Mouse (Mus musculus) limb, embryonic 12.5 days (tissue): ENCODE results near the gene Pgpep1. TPM values are rescaled to one million over a fixed set of nuclear protein-coding genes. Genes with fewer than 3 reads are reported as not detected.
A peak's percentile ranks its signal among the peaks of the same experiment; 100 is the strongest.

Experiments used
- ATAC-seq: fragments of 200-750 bp; cut with Nextera tagmentation; 2 replicates; pipeline ENCODE4 v1.8.0; 2017; ENCODE audit warnings: low read depth, moderate TSS enrichment; ENCODE audit not compliant: insufficient number of reproducible peaks, insufficient read depth, low FRiP score, low TSS enrichment
- H3K27ac ChIP-seq: fragments of 300-500 bp; sonication (generic); 2 replicates; pipeline ENCODE4 v1.5.1; 2016; ENCODE audit warnings: mild to moderate bottlenecking, moderate library complexity
- H3K27me3 ChIP-seq: fragments of 300-500 bp; sonication (generic); 2 replicates; pipeline ENCODE4 v1.6.1; 2016; ENCODE audit warnings: mild to moderate bottlenecking, moderate library complexity
- H3K36me3 ChIP-seq: fragments of 300-500 bp; sonication (generic); 2 replicates; pipeline ENCODE4 v1.6.1; 2016; ENCODE audit warnings: mild to moderate bottlenecking, moderate library complexity
- H3K4me1 ChIP-seq: fragments of 300-500 bp; sonication (generic); replicated peaks from 2 replicates; pipeline ENCODE4 v1.6.1; 2016
- H3K4me2 ChIP-seq: fragments of 300-500 bp; sonication (generic); 2 replicates; pipeline ENCODE4 v1.6.1; 2016; ENCODE audit warnings: mild to moderate bottlenecking, moderate library complexity
- H3K4me3 ChIP-seq: fragments of 300-500 bp; sonication (generic); replicated peaks from 2 replicates; pipeline ENCODE4 v1.5.1; 2016; ENCODE audit warnings: mild to moderate bottlenecking
- H3K9ac ChIP-seq: fragments of 300-500 bp; sonication (generic); replicated peaks from 2 replicates; pipeline ENCODE4 v1.6.1; 2016; ENCODE audit warnings: mild to moderate bottlenecking, moderate library complexity
- H3K9me3 ChIP-seq: fragments of 300-500 bp; sonication (generic); 2 replicates; pipeline ENCODE4 v1.6.1; 2016; ENCODE audit warnings: mild to moderate bottlenecking, moderate library complexity
- WGBS: fragments of 180-500 bp; shearing (Covaris S2); methylation state at CpG from one replicate; pipeline ENCODE4 v1.1.7; 2016; 5-methylcytosine and 5-hydroxymethylcytosine counted together
- polyA plus RNA-seq: library from polyadenylated mRNA; unstranded; fragments of >200 nt; fragmentation: Nextera tagmentation; extraction: Ambion mirVana; gene quantifications from 2 replicates; pipeline ENCODE4 v1.2.1, GENCODE M21; 2016

Gene Pgpep1
- polyA plus RNA-seq, 1 experiment from 2014 or later: 53.9 TPM

DNA sequence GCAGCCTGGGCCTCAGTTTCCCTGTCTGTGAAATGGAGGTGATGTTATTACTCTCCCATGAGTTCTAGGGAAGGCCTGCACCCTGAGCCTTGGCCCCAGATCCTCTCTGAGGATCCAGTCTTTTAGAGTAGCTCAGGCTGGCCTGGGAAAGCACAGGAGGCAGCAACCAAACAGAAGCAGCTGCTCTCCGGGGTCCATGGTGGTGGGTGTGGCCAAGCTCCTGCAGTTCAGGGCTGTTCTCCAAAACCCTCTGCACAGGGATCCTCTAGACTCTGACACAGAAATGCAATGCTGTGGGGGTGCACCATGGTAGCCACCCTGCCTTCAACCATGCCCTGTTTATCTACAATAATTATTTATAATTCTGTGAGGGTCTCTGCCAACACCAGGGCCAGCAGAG, 46.4 kb downstream of the Pgpep1 start:
- Histone ChIP-seq H3K4me1 (peaks cover 34% of the 10 kb centered on the region), H3K9ac (no peak overlapping the region), H3K9me3 (no peaks in the 10 kb centered on the region), H3K27me3 (no peaks in the 10 kb centered on the region), H3K4me2 (no peak overlapping the region), H3K36me3 (no peaks in the 10 kb centered on the region), H3K4me3 (no peak overlapping the region), H3K27ac (no peak overlapping the region)
- no peak for ATAC-seq
- 9% methylated on average over 1 of the region's 1 CpGs for WGBS

DNA sequence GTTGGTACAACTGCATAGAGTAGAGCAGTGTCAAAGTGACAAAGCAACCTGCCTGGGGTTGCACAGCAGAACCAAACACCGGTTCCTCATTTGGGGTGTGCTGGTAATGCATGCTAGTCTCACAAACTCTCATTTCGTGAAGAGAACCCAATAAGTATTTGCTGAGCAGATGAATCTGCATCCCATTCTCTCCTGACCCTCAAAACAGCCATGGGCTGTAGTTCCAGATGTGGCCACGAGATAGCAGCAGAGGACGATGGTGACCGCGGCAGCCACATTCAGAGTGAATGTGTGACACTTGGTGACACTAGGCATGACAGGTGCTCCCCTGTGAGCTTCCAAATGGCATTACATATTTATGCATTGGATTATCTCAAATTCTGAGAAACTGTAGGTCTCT, 48.3 kb downstream of the Pgpep1 start:
- H3K9me3 ChIP-seq: no peaks in the 10 kb centered on the region
- H3K36me3 ChIP-seq: no peaks in the 10 kb centered on the region
- peaks cover 38% of the 10 kb centered on the region for H3K4me1 ChIP-seq
- H3K27me3 ChIP-seq: no peaks in the 10 kb centered on the region
- peak overlapping the region; percentile 81 for H3K4me3 ChIP-seq
- peak overlapping the region; percentile 61 for H3K9ac ChIP-seq
- peak overlapping the region; percentile 73 for H3K27ac ChIP-seq
- peak overlapping the region; percentile 95 for H3K4me2 ChIP-seq
- ATAC-seq: no peak
- WGBS: under 1% methylated on average over 6 of the region's 6 CpGs

DNA sequence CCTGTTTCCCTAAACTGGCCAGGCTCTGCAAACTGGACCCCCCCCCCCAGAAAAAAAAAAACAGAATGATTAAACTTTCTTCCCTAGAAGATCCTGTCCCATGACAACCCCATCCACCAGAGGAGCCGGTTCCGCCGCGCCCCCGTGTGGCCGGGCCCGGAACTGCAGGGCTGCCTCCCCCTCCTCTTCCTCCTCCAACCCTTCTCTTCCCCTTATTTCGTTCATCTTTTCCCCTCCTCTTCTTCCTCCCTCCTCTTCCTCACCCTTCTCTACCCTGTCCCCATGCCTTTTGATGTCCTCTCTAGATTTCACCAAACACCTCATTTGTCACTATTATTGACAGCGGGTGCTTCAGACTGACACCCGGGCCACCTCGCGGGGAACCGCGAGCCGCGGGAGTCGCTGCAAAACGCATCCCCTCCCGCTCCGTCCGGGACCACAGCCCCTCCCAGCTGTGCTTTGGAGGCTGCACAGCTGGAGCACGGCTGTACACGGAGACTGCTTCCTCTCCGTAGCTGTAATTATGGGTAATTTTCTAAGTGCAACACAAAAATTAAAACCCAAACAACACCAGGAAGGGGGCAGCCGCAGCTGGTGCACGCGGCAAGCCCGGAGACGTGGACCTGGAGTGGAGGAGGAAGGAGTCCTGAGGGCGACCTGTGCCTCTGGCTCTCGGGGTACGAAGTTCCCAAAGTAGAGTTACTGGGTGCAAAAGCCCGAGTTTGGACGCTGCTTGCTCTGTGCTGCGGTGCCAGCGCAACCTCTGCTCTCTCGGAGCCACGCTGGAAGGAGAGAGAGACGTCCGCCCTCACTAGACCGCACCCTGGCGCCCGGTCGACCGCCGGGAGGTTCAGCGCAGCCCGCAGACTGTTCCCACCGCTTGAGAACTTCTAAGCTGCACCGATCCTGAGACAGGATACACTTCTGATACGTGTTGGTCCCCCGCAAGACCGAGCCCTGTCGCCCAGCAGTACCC, 49.1 kb downstream of the Pgpep1 start:
- under 1% methylated on average over 54 of the region's 54 CpGs for WGBS
- Histone ChIP-seq H3K36me3 (no peaks in the 10 kb centered on the region), H3K4me3 (peak overlapping the region; percentile 81), H3K27me3 (no peaks in the 10 kb centered on the region), H3K9ac (peak overlapping the region; percentile 61), H3K27ac (peak overlapping the region; percentile 99), H3K4me1 (peaks cover 46% of the 10 kb centered on the region), H3K9me3 (no peaks in the 10 kb centered on the region), H3K4me2 (peak overlapping the region; percentile 95)
- ATAC-seq: no peak

DNA sequence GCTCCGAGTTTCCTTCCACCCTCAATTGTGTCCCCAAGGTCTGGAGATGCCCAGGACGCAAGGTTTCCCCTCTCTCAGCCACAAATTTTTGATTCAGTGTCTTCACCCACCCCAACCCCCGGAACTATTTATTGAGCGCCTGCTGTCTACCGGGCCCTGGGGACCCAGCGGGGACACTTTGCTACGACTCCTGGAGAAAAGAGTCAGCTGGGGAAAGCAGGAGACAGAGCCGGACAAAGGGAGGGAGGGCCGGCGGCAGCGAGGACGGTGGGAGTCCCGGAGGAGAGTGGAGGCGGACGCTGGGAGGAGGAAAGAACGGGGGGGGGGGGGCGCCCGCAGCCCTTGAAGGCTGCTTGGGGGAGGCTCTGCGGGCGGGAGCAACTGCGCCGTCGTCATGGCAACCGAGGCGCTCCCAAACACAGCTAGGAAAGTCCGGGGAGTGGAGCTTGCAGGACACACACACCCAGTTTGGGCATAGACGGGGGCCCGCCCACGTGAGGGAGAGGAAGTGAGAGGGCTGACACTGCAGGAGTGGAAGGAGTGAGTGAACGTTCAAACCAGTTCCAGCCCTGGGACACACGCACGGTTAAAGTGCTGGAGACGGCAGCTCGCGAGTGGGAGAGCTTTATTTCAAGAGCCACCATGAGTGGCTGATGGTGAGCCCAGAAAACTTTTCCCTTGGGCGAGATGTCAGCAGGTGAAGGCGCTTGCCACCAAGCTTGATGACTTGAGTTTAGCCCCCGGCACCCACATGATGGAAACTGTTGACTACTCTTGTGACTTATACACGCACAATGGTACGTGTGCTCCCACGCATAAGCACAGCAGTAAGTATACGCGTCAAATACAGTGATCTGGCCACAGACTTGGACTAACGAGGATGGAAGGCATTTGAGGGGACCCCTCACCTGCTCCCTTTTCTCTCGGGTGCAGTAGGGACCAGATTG, 50.1 kb downstream of the Pgpep1 start:
- peak overlapping the region; percentile 95 for H3K4me2 ChIP-seq
- WGBS: under 1% methylated on average over 43 of the region's 45 CpGs

DNA sequence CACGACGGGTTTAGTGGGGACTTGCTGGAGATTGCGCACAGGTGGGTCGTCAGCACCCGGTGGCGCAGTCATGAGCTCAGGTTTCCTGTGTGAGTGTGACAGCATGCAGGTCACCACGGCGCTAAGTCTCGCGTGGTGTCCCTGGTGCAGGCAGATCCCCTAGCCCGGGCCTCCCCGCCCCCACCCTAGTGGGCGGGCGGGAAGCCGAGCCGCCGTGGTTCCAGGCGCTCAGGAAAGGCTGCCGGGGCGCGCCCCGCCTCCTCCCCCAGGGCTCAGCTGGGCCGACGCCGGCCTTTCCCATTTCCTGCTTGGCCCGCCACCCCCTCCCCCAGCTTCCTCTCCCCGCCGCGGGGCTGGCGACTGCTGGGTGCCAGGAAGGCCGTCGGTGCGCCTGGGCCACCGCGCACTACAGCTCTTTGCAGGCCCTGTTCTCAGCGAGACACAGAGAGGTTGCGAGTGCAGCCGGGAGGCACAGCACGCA, 50.8 kb downstream of the Pgpep1 start:
- ATAC-seq: peak; percentile 63
- H3K4me1 ChIP-seq: peaks cover 52% of the 10 kb centered on the region
- WGBS: 2% methylated on average over 39 of the region's 39 CpGs

More for the DNA sequence above, 50.1 kb downstream of the Pgpep1 start:
- peak overlapping the region; percentile 99 for H3K27ac ChIP-seq
- peak overlapping the region; percentile 81 for H3K4me3 ChIP-seq
- H3K4me1 ChIP-seq: peaks cover 52% of the 10 kb centered on the region
- ATAC-seq: peak; percentile 32
- H3K9ac ChIP-seq: peak overlapping the region; percentile 77
- H3K36me3 ChIP-seq: no peaks in the 10 kb centered on the region
- no peaks in the 10 kb centered on the region for H3K9me3 ChIP-seq
- H3K27me3 ChIP-seq: no peaks in the 10 kb centered on the region

DNA sequence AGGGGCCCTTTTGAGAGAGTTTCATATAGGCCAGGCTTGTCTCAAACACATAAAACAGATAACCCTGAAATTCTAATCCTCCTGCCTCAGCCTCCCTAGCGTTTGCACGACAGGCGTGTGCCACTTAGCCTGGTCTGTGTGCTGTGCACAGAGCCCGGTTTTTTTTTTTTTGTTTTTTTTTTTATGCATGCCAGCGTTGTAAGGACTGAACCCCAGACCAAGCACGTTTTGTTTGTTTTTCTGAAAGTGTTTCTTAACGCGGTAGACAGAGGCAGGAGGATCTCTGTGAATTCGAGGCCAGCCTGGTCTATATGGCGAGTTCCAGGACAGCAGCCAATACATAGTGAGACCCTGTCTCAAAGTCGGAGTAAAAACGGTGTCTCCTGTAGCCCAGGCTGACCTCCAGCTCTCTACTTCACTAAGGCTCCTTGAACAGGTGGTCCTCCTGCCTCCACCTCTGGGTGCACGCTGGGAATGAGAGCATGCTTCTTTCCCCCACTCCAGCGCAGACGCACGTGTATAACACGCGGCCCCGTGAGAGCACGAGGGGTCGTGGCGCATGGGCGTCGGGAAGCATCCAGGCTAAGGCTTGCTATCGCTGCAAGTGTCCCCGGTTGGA, 51.3 kb downstream of the Pgpep1 start, which contains the start of gene Ssbp4:
Ssbp4 (minus strand) TSS at position 124 of the 619 bp plus-strand sequence.
- peak within 1 kb of the TSS; percentile 99 for H3K27ac ChIP-seq
- H3K9me3 ChIP-seq: no peaks in the 10 kb centered on the region
- peak; percentile 3; the same call in 1 of the 2 replicates for ATAC-seq
- peak within 1 kb of the TSS; percentile 95 for H3K4me2 ChIP-seq
- peaks cover 52% of the 10 kb centered on the region for H3K4me1 ChIP-seq
- 5% methylated on average over 26 of the region's 26 CpGs for WGBS
- 0 out of 2 replicates have a peak, but pooled peaks cover 2% of the 10 kb centered on the region for H3K36me3 ChIP-seq
- H3K9ac ChIP-seq: peak within 1 kb of the TSS; percentile 90
- peak within 1 kb of the TSS; percentile 81 for H3K4me3 ChIP-seq
- no peaks in the 10 kb centered on the region for H3K27me3 ChIP-seq

More for the DNA sequence above, 50.8 kb downstream of the Pgpep1 start:
- H3K9ac ChIP-seq: peak overlapping the region; percentile 77
- H3K9me3 ChIP-seq: no peaks in the 10 kb centered on the region
- H3K36me3 ChIP-seq: no peaks in the 10 kb centered on the region
- peak overlapping the region; percentile 99 for H3K27ac ChIP-seq
- no peaks in the 10 kb centered on the region for H3K27me3 ChIP-seq
- peak overlapping the region; percentile 95 for H3K4me2 ChIP-seq
- peak overlapping the region; percentile 81 for H3K4me3 ChIP-seq

DNA sequence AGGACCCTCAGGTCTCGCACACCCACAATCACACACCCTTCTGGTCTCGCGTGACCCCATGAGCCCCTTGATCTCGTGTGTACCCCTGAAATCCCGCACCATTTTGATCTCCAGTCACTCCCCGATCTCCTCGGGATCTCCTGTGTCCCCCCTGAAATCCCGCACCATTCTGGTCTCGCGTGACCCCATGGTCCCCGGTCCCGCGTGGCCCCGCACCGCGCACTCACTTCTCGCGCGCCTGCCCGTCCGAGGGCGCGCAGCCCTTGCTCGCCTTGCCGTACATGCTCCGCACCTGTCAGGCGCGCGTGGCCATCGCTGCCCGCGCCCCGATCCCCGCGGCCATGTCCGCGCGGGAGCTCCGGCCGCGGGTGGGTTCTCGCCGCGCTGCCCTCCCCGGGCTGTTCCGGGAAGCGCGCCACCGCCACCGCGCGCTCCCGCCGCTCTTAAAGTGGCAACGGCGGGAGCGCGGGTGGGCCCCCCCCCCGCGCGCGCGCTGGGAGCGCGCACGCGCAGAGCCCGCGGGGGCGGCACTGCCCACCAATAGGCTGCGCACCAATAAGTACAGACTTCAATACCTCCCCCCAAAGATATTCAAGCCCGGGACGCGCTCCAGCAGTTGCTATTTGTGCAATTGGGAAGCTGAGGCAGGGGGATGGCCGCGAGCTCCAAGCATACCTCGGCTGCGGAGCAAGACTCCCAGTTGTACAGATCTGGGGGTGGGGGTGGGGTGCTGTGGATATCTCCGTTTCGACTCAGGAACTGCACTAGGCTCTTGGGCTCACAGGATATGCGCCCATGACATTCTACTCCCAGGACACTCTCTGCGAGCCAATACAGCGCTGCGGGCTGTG, 52.1 kb downstream of the Pgpep1 start:
- ATAC-seq: no peak
- 1% methylated on average over 84 of the region's 84 CpGs for WGBS
- peaks cover 52% of the 10 kb centered on the region for H3K4me1 ChIP-seq
- H3K9me3 ChIP-seq: no peaks in the 10 kb centered on the region; the same call in 1 of the 2 replicates
- peak overlapping the region; percentile 99 for H3K27ac ChIP-seq
- H3K36me3 ChIP-seq: peaks cover 10% of the 10 kb centered on the region; the same call in 1 of the 2 replicates
- peak overlapping the region; percentile 95 for H3K4me2 ChIP-seq
- H3K27me3 ChIP-seq: no peaks in the 10 kb centered on the region
- H3K9ac ChIP-seq: peak overlapping the region; percentile 90
- peak overlapping the region; percentile 81 for H3K4me3 ChIP-seq

DNA sequence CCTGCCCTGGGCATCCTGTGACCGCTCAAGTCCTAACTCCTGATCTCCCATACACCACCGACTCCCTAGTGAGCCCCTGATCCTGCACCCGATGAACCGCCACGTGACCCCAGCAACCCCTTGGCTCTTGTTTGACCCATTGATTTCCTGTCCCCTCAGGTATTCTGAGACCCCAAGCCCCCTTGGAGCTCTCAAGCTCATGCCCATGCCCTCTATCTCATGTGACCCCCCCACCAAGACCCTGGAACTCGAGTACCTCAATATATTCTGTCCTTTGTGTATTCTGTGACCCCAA, 52.6 kb downstream of the Pgpep1 start:
- Histone ChIP-seq H3K27me3 (no peaks in the 10 kb centered on the region), H3K27ac (peak overlapping the region; percentile 99), H3K9me3 (no peaks in the 10 kb centered on the region; the same call in 1 of the 2 replicates), H3K4me2 (peak overlapping the region; percentile 95), H3K4me1 (peaks cover 52% of the 10 kb centered on the region), H3K36me3 (peaks cover 15% of the 10 kb centered on the region), H3K9ac (peak overlapping the region; percentile 90), H3K4me3 (peak overlapping the region; percentile 81)
- no peak for ATAC-seq
- 19% methylated on average over 6 of the region's 6 CpGs for WGBS

DNA sequence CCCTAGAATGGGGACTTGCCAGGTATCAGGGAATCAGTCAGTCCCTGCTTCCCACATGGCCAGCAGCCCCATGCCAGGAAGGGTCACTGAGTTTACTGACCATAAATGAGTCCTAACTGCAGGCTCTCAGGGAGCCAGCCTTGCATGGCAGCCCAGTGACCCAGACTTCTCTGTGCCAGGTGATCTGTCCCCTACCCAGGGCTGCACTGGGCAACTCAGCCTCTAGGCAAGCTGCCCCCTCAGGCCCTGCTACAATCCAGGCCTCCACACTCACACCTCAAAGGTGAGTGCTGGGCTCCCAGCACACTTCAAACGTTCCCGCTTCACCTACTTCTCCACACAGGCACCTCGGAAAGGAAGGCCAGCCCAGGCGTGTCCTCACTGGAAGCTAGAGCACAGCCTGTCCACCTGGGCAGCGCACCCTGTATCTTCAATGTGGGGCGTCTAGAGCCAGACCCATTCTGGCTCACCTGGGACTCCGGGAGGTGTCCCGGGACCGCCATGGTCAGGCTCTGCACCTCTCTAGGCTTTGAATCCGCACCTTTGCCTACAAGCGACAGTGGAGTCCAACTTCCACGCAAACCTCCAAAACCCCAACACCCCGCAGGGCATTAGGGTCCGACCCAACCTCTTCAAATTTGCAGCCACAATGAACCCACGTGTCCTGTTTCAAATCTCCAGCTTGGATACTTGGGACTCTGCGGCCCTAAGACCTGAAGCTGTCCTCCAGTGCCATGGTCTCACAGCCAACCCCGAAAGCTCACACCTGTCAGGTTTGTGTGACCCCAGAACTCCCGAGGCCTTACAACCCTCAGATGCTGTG, 53.2 kb downstream of the Pgpep1 start:
- H3K27me3 ChIP-seq: no peaks in the 10 kb centered on the region
- peak overlapping the region; percentile 81 for H3K4me3 ChIP-seq
- peaks cover 52% of the 10 kb centered on the region for H3K4me1 ChIP-seq
- peak overlapping the region; percentile 99 for H3K27ac ChIP-seq
- H3K9me3 ChIP-seq: no peaks in the 10 kb centered on the region; the same call in 1 of the 2 replicates
- peaks cover 21% of the 10 kb centered on the region for H3K36me3 ChIP-seq
- 58% methylated on average over 18 of the region's 18 CpGs for WGBS
- peak overlapping the region; percentile 90 for H3K9ac ChIP-seq
- peak overlapping the region; percentile 95 for H3K4me2 ChIP-seq
- no peak for ATAC-seq
